Mouse (Mus musculus) stomach, postnatal 0 days (tissue): ENCODE data around the gene Plce1.

Source experiments
- CTCF ChIP-seq: IDR thresholded peaks from 2 replicates; pipeline ENCODE4 v1.5.1; 2016; ENCODE audit warnings: antibody characterized with exemption, low read depth, mild to moderate bottlenecking, moderate library complexity
- EP300 ChIP-seq: optimal IDR thresholded peaks from 2 replicates; pipeline ENCODE3; 2016; ENCODE audit warnings: antibody characterized with exemption

- TF ChIP-seq CTCF (no peak), EP300 (no peak)
These were observed 242.1 kb downstream of the Plce1 start for GRCm38 (mm10) chr19:38722982-38723381.
